In the genomic region with DNA sequence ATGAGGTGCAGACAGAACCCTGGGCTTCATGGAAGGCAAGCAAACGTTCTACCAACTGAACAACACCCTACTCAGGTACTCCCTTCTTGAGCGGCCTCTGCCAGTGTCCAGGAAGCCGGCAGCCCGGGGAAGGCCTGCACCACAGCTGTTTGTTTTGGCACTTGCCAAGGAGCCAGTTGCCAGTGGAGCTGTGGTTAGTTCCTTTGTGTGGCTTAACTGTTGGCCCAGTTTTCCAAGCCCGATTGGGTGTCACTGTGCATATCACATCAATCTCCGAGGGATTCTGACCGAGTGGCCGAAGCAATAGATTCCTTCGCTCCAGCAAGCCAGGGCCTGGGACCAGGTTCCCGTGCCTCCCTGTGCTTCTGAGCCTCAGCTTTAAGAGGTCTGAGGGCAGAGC, we compare ENCODE assay signal across 8 mouse cellular contexts. TPM values are rescaled to one million over a fixed set of nuclear protein-coding genes. Genes with fewer than 3 reads are reported as not detected.
A peak's percentile ranks its signal among the peaks of the same experiment; 100 is the strongest.
DNase-seq lines count a peak whose midpoint lies in the region; ATAC-seq and TF ChIP-seq lines count a peak whose summit lies in the region.
"Had no signal": no experiment of that assay in that cellular context is flagged by ENCODE, and none has a peak within 500 bp of the region (broad histone marks: within the 10 kb centered on the region; RNA-seq: fewer than 3 reads in every experiment).

No protein-coding gene starts in this region.

- H3K27me3 ChIP-seq in kidney, embryonic 16.5 days (ENCODE audit: insufficient read depth, low read length), result no peaks in the 10 kb centered on the region
- H3K27me3 ChIP-seq in C2C12 (ENCODE audit: control insufficient read depth, insufficient read depth, insufficient read length), result no peaks in the 10 kb centered on the region
- H3K27me3 ChIP-seq in lung, embryonic 16.5 days (ENCODE audit: control insufficient read depth, insufficient read depth, low read depth, low read length), result no peaks in the 10 kb centered on the region

- no peak overlapping the region for H3K4me2 ChIP-seq in kidney, embryonic 16.5 days (replicated peaks; ENCODE audit: low read depth, low read length)
- no peak overlapping the region for H3K4me2 ChIP-seq in lung, embryonic 16.5 days (ENCODE audit: low read depth, low read length)
- H3K4me2 ChIP-seq: lung, embryonic 14.5 days had no signal

- H3K9me3 ChIP-seq in kidney, embryonic 16.5 days (ENCODE audit: low read length), result no peaks in the 10 kb centered on the region
- no peaks in the 10 kb centered on the region for H3K9me3 ChIP-seq in lung, embryonic 16.5 days (ENCODE audit: control insufficient read depth, low read length)

- H3K4me1 ChIP-seq in kidney, embryonic 16.5 days (ENCODE audit: insufficient read depth, low read length), result peaks cover 52% of the 10 kb centered on the region
- peaks cover 26% of the 10 kb centered on the region for H3K4me1 ChIP-seq in lung, embryonic 16.5 days (replicated peaks; ENCODE audit: control insufficient read depth, insufficient read depth, low read length)

- H3K9ac ChIP-seq in kidney, embryonic 16.5 days (replicated peaks; ENCODE audit: low read length), result 0 out of 2 replicates have a peak overlapping the region, but pooled peaks have one; percentile 0
- no peak overlapping the region for H3K9ac ChIP-seq in lung, embryonic 16.5 days (ENCODE audit: low read length)
- H3K9ac ChIP-seq: lung, embryonic 14.5 days had no signal

- WGBS in kidney, embryonic 16.5 days, result 57% methylated on average over 10 of the region's 10 CpGs
- WGBS in lung, embryonic 16.5 days, result 51% methylated on average over 10 of the region's 10 CpGs

- DNase-seq in kidney, postnatal 14 days, result no peak
- peak; percentile 90 for DNase-seq in Muller cell, postnatal 12 days (ENCODE audit: inconsistent ontology term)
- no peak for DNase-seq in testis, postnatal 14 days (ENCODE audit: low spot score)
- DNase-seq in left cerebral cortex, adult 9 months (ENCODE audit: low spot score in 2 of 2), result no peak
- DNase-seq: lung, embryonic 14.5 days had no signal

- H3K79me2 ChIP-seq in C2C12 (ENCODE audit: control insufficient read depth, insufficient read depth), result no peaks in the 10 kb centered on the region

- H3ac ChIP-seq in C2C12 (ENCODE audit: control insufficient read depth, insufficient read length, low read depth), result no peak overlapping the region

- no peaks in the 10 kb centered on the region for H3K79me3 ChIP-seq in C2C12 (ENCODE audit: low read depth)

- no peak for ATAC-seq in kidney, embryonic 16.5 days (ENCODE audit: low FRiP score, low TSS enrichment)
- ATAC-seq in lung, embryonic 16.5 days (ENCODE audit: low read depth), result no peak

- H3K4me3 ChIP-seq in kidney, embryonic 16.5 days (ENCODE audit: low read length), result no peak overlapping the region
- H3K4me3 ChIP-seq in C2C12 (ENCODE audit: insufficient read depth, poor library complexity, severe bottlenecking), result no peak overlapping the region
- H3K4me3 ChIP-seq in lung, embryonic 16.5 days (ENCODE audit: low read length), result no peak overlapping the region

- no peaks in the 10 kb centered on the region for H3K36me3 ChIP-seq in kidney, embryonic 16.5 days (ENCODE audit: insufficient read depth, low read length)
- H3K36me3 ChIP-seq in C2C12 (ENCODE audit: control insufficient read depth, insufficient read depth), result peaks cover 3% of the 10 kb centered on the region
- no peaks in the 10 kb centered on the region for H3K36me3 ChIP-seq in lung, embryonic 16.5 days (ENCODE audit: control insufficient read depth, insufficient read depth, low read length)

- TF ChIP-seq CTCF in C2C12 (IDR thresholded peaks at IDR 0.05; ENCODE audit: control insufficient read depth, insufficient read depth, insufficient read length), result no peak

- no peak overlapping the region for H3K27ac ChIP-seq in kidney, embryonic 16.5 days (ENCODE audit: low read length)
- peak overlapping the region; percentile 23; the same call in 1 of the 2 replicates for H3K27ac ChIP-seq in lung, embryonic 16.5 days (ENCODE audit: low read length)

TF ChIP-seq in C2C12, 6 proteins besides CTCF, POLR2A, EP300 and RAD21:
- peak; percentile 61 for TF ChIP-seq MYOD1 (IDR thresholded peaks at IDR 0.05; ENCODE audit: control insufficient read depth, insufficient read length, low read depth)
- no peak for TF ChIP-seq USF1 (IDR thresholded peaks at IDR 0.05; ENCODE audit: low read depth)

RNA-seq across cellular contexts. Expression of gene Srsf3, which starts 25.5 kb away (rescaled TPM):
- 597 and 625 TPM in 2 replicates for polyA plus RNA-seq in kidney, embryonic 16.5 days (2015; fragmentation: Nextera tagmentation; extraction: Ambion mirVana)
- polyA plus RNA-seq in C2C12 (2012; fragmentation: generic; extraction: Trizol), result 235 TPM
- 563 and 593 TPM in 2 replicates for polyA plus RNA-seq in lung, embryonic 16.5 days (2015; fragmentation: Nextera tagmentation; extraction: Ambion mirVana)

RNA-seq across cellular contexts. Expression of gene Cdkn1a, which starts 32.8 kb away (rescaled TPM):
- 74.1 and 81.3 TPM in 2 replicates for polyA plus RNA-seq in kidney, embryonic 16.5 days (2015; fragmentation: Nextera tagmentation; extraction: Ambion mirVana)
- polyA plus RNA-seq in C2C12 (2012; fragmentation: generic; extraction: Trizol), result 236 TPM
- 41.3 and 43.7 TPM in 2 replicates for polyA plus RNA-seq in lung, embryonic 16.5 days (2015; fragmentation: Nextera tagmentation; extraction: Ambion mirVana)

RNA-seq across cellular contexts. Expression of gene Stk38, which starts 50.2 kb away (rescaled TPM):
- polyA plus RNA-seq in kidney, embryonic 16.5 days (2015; fragmentation: Nextera tagmentation; extraction: Ambion mirVana), result 106 and 121 TPM in 2 replicates
- polyA plus RNA-seq in C2C12 (2012; fragmentation: generic; extraction: Trizol), result 19.2 TPM
- polyA plus RNA-seq in lung, embryonic 16.5 days (2015; fragmentation: Nextera tagmentation; extraction: Ambion mirVana), result 103 and 113 TPM in 2 replicates

RNA-seq across cellular contexts. Expression of gene Rab44, which starts 56.0 kb away (rescaled TPM):
- polyA plus RNA-seq in kidney, embryonic 16.5 days (2015; fragmentation: Nextera tagmentation; extraction: Ambion mirVana), result 0.12 and 0.26 TPM in 2 replicates
- polyA plus RNA-seq in C2C12 (2012; fragmentation: generic; extraction: Trizol), result 0.06 TPM
- 1.1 TPM in 2 replicates for polyA plus RNA-seq in lung, embryonic 16.5 days (2015; fragmentation: Nextera tagmentation; extraction: Ambion mirVana)
